Comparison of ENCODE assay signal across 9 mouse cellular contexts in genomic region chr2:136057861-136058331, GRCm38 (mm10). TPM values are rescaled to one million over a fixed set of nuclear protein-coding genes. Genes with fewer than 3 reads are reported as not detected.
DNase-seq lines count a peak whose midpoint lies in the region; ATAC-seq lines count a peak whose summit lies in the region.
"Had no signal": no experiment of that assay in that cellular context is flagged by ENCODE, and none has a peak within 500 bp of the region (broad histone marks: within the 10 kb centered on the region; RNA-seq: fewer than 3 reads in every experiment).

No protein-coding gene starts in this region.

- peaks cover 12% of the 10 kb centered on the region for H3K4me1 ChIP-seq in heart, embryonic 15.5 days (replicated peaks)
- H3K4me1 ChIP-seq in limb, embryonic 15.5 days = peaks cover 19% of the 10 kb centered on the region

- no peak overlapping the region for H3K9ac ChIP-seq in heart, embryonic 15.5 days
- no peak overlapping the region for H3K9ac ChIP-seq in limb, embryonic 15.5 days

- peak; percentile 28 for DNase-seq in layer of hippocampus, adult 11-12 months (ENCODE audit: low spot score)
- no peak for DNase-seq in layer of hippocampus, adult 9-11 months
- DNase-seq in embryo, embryonic 11 days = peak; percentile 39
- DNase-seq in right cerebral cortex, postnatal 4 days = peak; percentile 31
- DNase-seq in urinary bladder, postnatal 10 days (ENCODE audit: low spot score) = no peak
- DNase-seq in cerebellum, postnatal 4 days (ENCODE audit: low spot score in 2 of 2) = no peak

- WGBS in heart, embryonic 15.5 days = 6% methylated on average over 19 of the region's 19 CpGs
- WGBS in limb, embryonic 15.5 days = 5% methylated on average over 19 of the region's 19 CpGs

- peaks cover 53% of the 10 kb centered on the region for H3K27me3 ChIP-seq in heart, embryonic 15.5 days
- peaks cover 38% of the 10 kb centered on the region for H3K27me3 ChIP-seq in limb, embryonic 15.5 days

- no peak for ATAC-seq in heart, embryonic 15.5 days (replicated peaks; ENCODE audit: insufficient number of reproducible peaks, insufficient read depth, low FRiP score, low read depth)
- ATAC-seq in limb, embryonic 15.5 days (ENCODE audit: insufficient number of reproducible peaks, low FRiP score, low TSS enrichment, low read depth) = no peak

- no peaks in the 10 kb centered on the region for H3K9me3 ChIP-seq in heart, embryonic 15.5 days (replicated peaks)
- H3K9me3 ChIP-seq in limb, embryonic 15.5 days = no peaks in the 10 kb centered on the region

- H3K4me2 ChIP-seq in heart, embryonic 15.5 days = peak overlapping the region; percentile 47
- H3K4me2 ChIP-seq in limb, embryonic 15.5 days = peak overlapping the region; percentile 40

- H3K36me3 ChIP-seq in heart, embryonic 15.5 days = no peaks in the 10 kb centered on the region
- H3K36me3 ChIP-seq in limb, embryonic 15.5 days = no peaks in the 10 kb centered on the region

- H3K27ac ChIP-seq in heart, embryonic 15.5 days = no peak overlapping the region
- no peak overlapping the region for H3K27ac ChIP-seq in limb, embryonic 15.5 days

- H3K4me3 ChIP-seq in heart, embryonic 15.5 days = peak overlapping the region; percentile 13; the same call in 1 of the 2 replicates
- peak overlapping the region; percentile 20 for H3K4me3 ChIP-seq in limb, embryonic 15.5 days

RNA-seq across cellular contexts. Expression of gene Lamp5, which starts 5.9 kb away (rescaled TPM):
- polyA plus RNA-seq in heart, embryonic 15.5 days (2015; fragmentation: Nextera tagmentation; extraction: Ambion mirVana) = 0.39 TPM in 1 of 2 replicates, not detected in the other
- polyA plus RNA-seq in limb, embryonic 15.5 days (2015; fragmentation: Nextera tagmentation; extraction: Ambion mirVana) = 0.35 and 1.1 TPM in 2 replicates
- polyA plus RNA-seq: liver, adult 2 months had no signal

Comparison
In these comparisons a context has a peak if more than half of its experiments do, and no peak if none do; other contexts are left out.
1. DNase-seq: peak in layer of hippocampus, adult 11-12 months (single experiment), embryo, embryonic 11 days (single experiment) and right cerebral cortex, postnatal 4 days (single experiment); none in layer of hippocampus, adult 9-11 months (single experiment), urinary bladder, postnatal 10 days (single experiment) and cerebellum, postnatal 4 days (0 of 2).